Mouse (Mus musculus): Measurements from ENCODE around the gene Pcnx2.

Gene Pcnx2

DNA sequence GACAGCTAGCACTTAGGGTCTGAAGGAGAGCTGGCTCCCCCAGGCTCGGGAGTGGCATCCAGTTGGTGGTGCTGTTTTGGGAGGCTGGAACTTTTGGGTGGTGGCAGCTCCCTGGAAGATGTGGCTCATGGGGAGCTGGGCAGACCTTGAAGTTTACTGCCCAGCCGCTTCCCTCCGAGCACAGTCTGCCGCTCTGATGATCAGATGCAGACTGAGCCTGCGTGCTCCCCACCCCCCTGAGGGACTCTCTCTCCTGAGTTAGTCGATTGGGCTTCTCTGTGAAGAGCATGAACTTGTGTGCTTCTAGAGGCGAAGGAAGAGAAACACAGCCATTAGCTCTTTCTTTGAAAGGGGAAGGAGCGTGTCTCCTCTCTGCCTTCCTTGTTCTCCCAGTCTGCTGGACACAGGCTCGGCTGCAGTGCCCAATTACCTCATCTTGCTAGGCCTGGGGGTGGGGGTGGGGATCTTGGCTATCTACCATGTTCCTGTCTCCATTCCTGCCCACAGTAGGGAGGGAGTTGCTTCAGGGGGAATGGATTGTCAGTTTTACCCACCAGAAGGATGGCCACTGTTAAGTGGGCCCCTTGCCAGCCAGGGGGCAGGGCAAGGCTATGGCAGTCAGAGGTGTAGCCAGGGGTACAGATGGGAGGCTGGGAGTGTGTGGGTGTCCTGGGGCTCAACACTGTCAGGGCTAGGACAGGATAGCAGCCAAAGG is 141.6 kb downstream of the Pcnx2 start:
- DNase-seq (ENCODE audit: low spot score) = no peak

DNA sequence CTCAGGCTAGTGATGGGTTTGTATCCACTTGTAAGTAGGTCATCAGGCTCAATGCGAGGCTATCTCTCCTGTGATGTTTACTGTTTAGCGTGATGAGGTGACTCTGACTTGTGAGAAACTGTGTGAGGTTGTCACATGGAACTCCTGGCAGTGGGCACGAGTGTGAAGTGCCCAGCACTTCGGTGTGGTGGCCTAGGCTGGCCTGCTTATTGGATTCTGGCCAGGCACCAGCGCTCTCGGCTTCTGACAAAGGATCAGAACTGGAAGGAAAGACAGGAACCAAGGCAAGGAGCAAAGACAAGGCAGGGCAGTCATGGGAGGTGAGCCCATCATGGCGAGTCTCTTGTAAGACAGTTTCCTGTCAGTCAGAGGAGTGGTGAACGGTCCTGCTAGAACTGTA is 142.2 kb downstream of the Pcnx2 start:
- no peak for DNase-seq (ENCODE audit: low spot score)

DNA sequence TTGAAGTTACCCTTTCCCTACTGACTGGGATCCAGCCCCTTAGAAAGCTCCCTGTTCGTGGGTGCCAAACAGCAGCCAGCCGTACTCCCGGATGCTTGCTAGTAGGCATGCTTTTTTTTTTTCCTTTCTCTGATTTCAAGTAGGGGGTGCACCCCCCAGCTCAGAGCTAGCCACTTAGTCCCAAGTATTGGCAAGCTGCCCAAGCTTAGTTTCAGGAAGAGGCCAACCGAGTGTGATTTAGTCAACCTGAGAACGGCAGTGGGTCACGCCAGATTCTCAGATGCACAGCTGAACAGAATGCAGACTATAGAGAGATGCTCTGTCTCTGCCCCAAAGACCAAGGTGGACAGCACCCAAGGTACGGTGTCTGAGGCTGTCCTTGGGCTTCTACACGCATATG is 147.3 kb downstream of the Pcnx2 start:
- DNase-seq (ENCODE audit: low spot score) = no peak

DNA sequence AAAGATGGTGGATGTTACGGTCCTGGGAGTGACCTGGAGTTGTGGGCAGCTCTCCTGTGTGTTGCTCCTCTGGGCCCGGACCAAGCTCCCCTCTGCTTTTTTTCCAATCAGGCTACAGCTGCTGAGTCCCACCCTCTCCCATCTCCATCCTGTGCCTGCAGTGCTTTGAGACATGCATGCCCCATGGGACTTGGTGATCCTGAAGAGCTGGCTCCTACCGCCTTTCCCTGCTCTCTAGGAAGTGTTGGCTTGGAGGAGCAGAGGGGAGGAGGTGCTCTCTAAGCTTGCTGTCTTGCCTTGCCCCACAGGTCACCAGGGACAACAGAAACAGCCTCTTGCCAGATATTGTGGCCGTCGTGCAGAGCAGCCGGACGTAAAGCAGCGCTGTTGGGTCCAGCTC is 150.7 kb downstream of the Pcnx2 start:
- DNase-seq (ENCODE audit: low spot score) = no peak

DNA sequence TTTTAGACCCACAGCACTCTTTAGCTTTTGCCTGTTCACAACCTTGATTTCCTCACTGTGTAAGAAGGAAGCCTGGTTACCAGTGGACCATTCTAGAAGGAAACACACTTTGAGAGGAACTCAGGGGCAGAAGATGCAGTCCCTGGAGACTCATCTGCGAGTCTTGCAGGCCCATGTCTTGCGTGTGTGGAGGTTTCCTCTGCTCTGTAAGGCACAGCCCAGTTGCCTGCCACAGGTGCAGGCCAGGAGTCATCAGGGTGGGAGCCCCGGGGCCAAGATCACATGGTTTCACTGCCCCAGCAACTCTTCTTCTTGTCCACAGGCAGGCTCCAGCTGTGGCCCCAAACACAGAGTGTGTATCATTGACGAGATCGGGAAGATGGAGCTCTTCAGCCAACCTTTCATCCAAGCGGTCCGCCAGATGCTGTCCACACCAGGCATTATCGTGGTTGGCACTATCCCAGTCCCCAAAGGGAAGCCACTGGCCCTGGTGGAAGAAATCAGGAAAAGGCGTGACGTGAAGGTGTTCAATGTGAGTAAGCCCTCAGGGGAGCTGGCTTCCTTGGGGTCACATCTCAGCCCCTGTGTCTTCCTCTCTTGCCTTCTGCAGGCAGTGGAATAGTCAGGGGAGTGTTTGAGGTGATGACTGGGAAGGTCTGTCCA is 153.1 kb downstream of the Pcnx2 start:
- no peak for DNase-seq (ENCODE audit: low spot score)

DNA sequence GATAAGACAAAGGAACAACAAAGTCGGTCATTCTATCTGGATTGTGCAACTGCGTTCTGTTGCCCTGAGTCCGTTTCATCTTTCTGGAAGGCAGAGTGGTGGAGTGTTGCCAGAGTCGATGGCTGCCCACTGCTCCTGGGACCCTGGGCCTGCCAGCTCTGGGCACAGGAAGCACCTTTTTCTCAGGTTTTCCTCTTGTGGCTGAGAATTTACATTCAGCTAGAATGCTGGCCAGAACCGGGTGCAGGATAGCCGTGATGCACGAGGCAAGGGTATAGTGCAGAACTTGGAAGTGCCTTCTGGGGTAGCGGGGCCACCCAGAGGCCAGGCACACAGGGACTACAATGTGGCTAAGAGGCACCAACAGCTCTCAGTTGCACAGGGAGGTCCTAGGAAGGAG is 155.7 kb downstream of the Pcnx2 start:
- no peak for DNase-seq (ENCODE audit: low spot score)

DNA sequence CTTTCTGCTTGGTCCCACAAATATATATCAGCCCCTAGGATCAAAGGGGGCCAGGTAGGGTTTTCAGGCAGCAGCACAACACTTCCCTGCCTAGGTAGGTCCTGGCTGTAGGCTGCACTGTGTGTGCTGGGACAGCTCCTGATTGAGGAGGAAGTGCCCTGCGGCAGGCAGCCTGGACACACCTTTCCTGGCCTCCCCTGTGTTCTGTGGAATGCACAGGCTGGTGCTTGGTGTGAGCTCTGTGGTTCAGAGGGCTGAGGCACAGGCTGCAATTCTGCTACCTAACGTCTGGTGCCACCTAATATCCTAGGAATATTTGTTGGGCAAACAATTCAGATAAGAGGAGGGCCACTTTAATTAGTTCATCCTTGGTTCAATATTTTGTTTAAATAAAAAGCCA is 156.3 kb downstream of the Pcnx2 start:
- no peak for DNase-seq (ENCODE audit: low spot score)

DNA sequence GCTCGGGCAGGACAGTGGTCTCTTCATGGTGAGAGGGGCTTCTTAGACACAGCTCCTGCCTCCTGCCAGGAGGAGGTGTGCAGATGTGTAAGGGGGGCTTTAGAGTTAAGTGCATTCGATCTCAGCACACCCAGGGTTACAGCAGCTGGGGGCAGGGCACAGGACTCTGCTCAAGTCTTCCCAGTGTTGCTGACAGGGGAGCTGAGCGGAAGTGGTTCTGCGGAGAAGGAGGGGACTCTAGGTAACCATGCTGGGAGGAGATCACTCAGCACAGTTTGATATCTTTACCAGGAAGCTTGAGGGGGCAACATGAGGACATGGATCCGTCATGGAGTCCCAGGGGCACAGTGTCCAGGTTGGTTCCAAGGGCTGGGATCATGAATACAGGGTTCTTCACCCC is 156.7 kb downstream of the Pcnx2 start:
- peak; percentile 33 for DNase-seq (ENCODE audit: low spot score)

DNA sequence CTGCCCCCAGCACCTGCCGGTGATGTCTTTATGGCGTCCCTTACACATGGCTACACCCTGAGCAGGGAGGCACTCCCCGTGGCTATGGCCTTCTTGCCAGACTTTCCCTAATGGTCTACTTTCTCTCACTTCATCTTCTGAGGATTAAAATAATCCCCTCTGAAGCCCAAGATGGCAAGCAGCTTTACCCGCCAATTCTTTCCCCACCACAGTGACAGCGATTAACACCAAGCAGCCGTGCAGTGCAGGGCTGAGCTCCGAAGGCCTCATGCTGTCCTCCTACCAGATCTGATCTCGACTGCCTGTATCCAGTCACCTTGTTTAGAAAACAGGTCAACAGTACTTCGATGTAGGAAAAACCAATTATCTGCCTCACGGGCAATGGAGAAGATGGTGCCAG is 157.5 kb downstream of the Pcnx2 start:
- DNase-seq (ENCODE audit: low spot score) = no peak

DNA sequence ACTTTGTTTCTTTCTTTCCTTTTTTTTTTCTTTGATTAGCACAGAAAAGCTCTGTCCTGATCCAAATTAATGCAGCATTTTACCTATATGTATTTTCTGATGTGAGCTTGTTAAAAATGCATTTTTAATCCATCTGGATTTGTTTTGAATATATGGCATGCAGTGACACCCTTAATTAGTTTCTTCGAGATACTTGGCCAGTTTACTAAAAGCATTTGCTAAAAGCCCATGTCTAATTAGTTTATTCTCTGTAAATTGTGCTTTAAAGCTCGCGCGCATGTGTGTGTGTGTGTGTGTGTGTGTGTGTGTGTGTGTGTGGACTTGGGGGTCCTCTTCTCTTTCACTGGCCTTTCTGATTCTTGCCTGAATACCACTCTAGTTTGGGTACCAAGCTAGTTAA is 159.2 kb downstream of the Pcnx2 start:
- no peak for DNase-seq (ENCODE audit: low spot score)

DNA sequence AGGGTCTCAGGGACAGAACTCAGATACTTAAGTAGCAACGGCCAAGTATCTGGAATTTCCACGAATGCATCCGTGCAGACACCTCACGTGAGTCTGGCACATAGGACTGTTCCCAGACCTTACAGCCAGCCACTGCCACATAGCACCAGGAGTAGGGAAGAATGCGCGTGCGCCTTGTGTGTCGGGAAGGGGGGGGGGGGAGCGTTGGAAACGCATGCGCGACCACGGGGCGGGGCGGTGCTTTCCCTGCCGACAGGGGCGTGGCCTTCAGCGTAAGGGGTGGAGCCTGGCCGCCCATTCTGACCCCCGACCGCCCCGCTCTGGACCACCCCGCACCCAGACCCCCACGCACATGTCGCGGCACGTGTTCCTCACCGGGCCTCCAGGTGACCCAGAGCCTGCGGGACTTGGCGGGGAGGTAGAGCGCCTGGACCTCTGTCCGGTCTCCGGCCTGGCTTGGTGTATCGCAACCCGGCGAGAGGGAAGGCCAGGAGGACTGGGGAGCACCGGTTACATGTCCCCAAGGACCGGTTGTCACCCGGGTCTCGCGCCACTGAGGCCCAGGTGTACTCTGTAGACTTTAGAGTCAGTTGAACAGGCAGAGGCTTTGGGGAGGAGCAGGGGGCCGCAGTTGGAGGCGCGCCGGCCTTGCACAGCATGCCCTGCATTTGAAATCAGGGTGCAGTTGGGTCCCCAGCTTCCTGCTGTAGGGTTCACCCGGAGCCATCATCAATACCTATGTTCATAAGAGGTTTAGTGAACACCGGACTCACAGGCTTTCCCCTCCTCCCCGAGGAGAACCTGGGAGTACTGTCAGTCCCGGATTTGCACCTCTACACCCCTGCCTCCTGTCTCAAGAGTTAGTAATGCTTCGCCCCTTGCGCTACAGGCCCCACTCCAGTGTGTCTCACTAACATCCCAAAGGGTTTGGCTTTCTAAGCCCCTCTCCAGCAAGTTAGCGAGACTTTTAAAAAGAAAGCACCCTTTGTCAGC is 163.9 kb downstream of the Pcnx2 start:
- peak; percentile 57 for DNase-seq (ENCODE audit: low spot score)

DNA sequence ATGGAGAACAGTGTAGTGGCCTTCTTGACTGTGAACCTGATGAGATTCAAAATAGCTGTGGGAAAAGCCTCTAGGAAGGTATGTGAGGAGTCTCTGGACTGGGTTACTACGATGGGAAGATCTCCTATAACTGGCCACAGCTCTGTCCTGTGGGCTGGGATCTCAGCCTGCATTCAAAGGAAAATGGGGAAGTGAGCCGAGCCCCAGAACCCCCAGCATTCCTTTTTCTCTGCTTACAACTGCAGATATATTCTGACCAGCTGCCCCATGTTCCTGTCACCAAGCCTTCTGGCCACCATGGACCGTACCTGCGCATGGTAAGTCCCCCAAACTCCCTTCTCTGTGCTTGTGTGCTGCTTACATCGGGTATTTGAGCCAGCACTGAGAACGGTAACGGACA is 168.4 kb downstream of the Pcnx2 start, which contains the start of gene Ntpcr:
Gene Ntpcr (plus strand): TSS at position 218 of the 400 bp plus-strand sequence.
- no peak for DNase-seq (ENCODE audit: low spot score)

DNA sequence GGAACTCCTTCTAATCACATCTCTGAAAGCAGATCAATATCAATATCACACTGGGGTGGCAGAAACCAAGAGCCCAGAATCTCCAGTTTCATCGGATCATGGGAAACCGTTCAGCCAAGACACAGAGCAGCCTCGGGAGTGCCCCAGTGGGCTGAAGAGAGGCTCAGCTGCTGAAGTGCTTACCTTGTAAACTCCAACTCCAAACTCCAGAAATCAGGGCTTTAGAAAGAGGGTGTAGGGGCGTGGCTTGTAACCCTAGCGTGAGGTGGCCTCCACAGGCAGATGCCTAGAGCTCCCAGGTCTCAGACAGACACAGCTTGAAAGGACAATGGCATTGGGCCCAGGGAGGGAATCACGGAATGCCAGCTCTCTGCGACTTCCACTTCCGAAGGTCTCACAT is 170.3 kb downstream of the Pcnx2 start:
- DNase-seq (ENCODE audit: low spot score) = no peak

DNA sequence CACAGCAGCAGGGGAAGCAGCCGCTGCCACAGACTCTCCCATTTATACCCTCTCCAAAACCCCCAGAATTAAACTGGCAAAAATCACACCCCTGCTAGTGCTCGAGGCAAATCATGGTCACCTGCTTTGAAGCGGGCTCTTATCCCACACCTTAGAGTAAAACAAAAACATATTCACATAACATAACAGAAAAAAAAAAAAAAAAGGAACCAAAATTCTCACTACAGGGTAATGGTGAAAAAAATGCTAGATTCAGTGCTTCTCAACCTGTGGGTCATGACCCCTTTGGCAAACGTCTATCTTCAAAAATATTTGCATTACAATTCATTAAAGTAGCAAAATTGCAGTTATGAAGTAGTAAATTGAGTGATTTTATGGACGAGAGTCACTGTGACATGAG is 171.1 kb downstream of the Pcnx2 start:
- no peak for DNase-seq (ENCODE audit: low spot score)

DNA sequence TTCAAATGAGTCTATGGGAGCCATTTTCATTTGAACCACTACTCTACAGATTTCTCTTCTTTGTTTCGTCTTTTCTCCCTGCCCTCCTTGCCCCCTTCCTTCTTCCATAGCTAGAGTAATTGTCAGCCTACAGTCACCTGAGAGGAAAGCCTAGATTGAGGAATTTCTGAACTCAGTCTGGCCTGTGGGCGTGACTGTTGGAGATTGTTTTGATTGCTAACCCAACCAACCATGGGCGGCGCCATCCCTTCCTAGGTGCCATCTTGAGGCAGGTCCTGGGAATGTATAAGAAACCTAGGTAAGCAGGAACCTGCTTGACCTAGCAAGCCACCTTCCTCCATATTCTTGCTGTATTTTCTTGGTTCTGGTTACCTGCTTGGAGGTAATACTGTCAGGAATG is 172.0 kb downstream of the Pcnx2 start:
- DNase-seq (ENCODE audit: low spot score) = no peak

DNA sequence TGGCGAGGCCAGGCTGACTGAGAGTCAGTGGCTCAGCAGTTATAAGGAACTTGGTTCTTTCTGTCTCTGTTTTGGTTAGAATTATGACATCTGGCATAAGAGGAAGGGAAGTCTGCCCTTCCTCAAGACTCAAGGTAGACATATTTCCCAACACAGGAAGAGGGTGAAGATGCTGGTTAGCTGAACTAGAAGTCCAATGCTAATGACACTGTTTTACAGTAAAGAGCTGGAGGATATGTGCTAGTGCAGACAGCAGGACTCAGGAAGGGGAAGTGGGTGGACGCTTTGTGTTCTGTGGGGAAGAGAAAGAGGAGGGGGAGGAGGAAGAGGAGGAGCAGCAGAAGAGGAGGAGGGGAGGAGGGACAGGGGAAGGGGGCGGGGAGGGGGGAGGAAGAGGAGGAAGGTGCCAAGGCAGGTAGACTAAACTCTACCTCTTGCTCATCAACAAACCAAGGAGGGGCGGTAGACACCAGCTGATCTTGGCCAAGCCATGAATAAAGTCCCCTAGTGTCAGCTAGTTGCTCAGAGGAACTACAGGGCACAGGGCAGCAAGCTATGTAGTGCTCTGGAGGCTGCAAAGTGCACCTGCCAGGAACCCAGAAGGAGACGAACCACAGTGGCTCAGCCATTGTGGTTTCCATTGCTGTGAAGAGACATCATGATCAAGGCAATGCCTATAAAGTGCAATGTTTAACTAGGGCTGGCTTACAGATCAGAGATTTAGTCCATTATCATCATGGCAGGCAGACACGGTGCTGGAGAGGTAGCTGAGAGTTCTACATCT is 172.9 kb downstream of the Pcnx2 start:
- peak; percentile 20 for DNase-seq (ENCODE audit: low spot score)

DNA sequence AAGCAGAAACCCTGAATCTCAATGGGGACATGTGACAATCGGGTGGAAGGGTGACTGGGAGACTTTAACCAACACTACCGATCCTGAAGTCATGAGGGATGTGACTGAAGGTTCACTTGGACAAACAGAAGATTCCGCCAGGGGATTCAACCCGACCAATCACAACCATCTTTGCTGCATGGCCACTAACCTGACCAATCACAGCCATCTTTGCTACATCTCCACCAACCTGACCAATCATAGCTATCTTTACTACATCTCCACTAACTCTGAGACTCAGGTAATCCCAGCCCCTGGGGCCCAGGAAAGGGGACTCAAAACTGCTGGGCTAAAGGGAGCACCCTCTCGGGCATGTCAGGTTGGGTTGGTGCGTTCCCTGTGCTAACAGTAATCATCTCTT is 174.7 kb downstream of the Pcnx2 start:
- no peak for DNase-seq (ENCODE audit: low spot score)

DNA sequence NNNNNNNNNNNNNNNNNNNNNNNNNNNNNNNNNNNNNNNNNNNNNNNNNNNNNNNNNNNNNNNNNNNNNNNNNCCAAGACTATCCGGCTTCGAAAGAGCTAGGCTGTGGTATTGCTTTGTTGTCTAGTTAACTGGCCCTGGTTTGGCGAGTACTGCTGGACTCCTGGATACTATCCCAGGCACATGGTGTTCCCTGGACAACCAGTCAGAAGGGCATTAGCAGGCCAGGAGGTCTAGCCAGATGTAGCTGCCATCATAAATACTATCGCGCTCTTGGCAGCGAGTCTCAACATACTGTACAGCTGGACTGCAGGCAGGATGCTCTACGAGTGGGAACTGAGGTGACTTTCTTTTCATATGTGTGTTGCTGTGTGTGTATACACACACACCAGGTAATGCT is 175.4 kb downstream of the Pcnx2 start:
- no peak for DNase-seq (ENCODE audit: low spot score)

DNA sequence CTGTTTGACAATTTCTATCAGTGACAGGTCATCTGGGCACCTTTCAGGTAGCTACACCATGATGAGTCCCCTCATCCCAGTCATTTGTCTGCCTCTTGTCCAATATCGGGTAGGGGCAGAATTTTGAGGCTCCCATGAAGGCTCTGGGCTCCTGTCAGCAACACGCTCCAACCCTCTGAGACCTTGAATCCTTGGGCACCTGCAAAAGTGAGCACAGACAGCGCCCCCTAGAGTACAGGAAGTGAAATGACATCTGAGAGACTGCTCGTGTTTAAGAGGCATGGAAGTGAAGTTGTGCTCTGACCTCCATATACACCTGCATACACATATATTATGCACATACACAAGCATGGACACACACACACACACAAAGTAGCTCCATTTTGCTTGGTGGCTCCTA is 179.2 kb downstream of the Pcnx2 start:
- DNase-seq (ENCODE audit: low spot score) = peak; percentile 20

DNA sequence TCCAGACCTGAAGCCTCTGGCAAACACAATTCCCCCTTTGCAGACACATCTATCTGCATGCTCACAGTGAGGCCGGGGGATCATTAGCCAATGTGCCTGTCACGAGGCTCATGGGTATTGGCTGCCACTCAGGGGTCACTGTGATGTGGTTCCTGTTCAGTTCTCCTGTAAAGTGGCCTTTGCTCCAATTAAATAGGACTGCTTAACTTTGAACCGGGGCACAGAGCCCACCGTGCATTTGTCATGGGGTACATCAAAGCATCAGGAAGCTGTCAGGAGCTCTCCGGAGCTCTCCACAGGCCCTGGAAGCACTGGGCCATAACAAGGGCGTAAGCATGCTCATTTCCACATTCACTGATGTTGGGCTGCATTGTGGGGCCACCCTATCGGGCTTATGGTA is 181.5 kb downstream of the Pcnx2 start:
- DNase-seq (ENCODE audit: low spot score) = no peak

DNA sequence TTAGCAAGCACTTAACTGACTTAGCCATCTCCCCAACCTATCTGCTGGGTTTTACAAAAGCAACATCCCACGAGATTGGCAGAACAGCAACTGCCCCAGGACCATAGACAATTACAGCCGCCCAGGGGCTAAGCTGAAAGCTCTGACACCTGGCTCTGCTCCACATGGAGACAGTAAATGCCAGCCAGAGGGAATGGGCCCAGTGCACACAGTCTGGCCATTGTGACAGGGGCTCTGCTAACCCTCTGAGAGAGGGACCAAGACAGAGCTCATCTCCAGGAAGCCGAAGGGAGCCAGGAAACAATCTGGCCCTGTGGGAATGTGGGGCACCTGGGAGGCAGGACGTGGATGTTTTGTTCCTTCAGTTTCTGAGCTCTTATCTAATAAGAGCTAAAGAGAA is 181.9 kb downstream of the Pcnx2 start:
- DNase-seq (ENCODE audit: low spot score) = no peak

DNA sequence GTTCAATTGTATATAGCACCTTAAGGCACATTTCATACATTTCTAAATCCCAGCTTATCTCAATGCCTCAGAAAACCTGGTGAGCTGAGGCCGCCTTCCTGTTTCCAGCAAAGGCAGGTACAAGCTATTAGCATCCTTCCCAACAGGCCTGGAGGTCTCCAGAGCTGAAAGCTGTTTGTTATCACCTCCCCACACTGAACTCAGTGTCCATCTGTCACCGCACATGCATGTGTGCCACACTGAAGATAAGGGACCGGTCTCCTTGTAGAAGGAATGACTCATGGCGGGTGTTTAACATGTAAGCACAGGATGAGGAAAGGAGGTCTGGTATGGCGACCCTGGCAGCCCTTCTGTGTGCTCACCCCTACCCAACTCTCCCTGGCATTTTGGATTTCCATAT is 186.6 kb downstream of the Pcnx2 start:
- no peak for DNase-seq (ENCODE audit: low spot score)
